Mouse (Mus musculus) T-cell, adult 2 months (primary cell): ENCODE results near the gene Epb41.

Experiments
- DNase-seq: peaks from one replicate; pipeline ENCODE4 v3.0.0; 2022; ENCODE audit warnings: low spot score

Epb41 gene

DNA sequence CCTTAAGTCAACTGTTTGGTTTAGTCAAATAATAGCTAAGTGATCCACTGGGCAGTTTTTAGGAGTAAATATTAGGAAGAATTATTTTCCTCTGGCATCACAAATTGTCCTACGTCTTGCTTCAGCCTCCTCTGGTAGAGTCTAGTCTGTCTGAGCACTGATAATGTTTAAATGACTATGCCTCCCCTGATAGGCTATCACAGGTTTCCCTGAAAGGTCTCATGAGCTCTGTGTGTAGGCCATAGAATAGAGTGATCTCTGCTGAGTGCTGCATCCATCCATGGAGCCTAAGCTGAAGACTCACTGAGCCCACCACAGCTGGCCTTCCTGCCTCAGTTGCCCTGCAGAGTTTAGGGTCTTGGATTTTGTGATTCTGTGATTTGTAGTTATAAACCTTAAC is 186.6 kb downstream of the Epb41 start:
- DNase-seq = no peak

DNA sequence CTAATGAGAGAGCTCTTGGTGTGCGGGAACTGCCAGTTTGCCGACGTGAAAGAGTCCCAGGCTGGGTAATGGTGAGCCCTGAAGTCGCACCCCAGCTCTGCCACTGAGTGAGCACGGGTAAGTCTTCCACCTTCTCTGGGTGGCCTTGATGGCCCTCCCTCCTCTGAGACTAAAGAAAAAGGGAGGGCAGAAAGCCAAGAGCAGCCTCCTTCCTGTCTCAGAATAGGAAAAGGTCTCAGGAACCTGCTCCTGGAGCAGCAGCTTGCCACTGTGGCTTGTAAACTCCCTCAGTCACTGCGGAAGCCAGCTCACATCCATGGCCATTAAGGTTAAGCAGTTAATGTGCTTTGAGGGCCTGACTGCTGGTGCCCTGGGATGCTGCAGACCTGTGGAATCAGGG is 189.7 kb downstream of the Epb41 start:
- no peak for DNase-seq

DNA sequence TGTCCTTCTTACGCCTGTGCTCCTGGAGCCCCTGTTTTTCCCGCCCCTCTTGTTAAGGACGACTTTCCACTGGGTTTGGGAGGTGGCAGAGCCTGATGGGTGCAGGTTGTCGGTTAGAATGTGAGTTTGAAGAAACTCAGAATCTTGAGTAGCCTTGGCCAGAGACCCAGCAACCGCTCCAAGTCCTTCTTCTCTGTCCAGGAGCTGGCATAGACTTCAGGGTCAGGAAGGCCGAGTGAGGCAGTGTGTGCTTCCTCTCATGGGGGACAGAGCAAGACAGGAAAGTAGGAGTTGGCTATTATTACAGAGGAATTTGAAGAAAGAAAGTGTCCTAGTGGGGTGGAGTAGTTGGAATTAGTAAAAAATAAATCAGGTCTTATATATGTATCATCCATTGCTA is 191.6 kb downstream of the Epb41 start:
- no peak for DNase-seq

DNA sequence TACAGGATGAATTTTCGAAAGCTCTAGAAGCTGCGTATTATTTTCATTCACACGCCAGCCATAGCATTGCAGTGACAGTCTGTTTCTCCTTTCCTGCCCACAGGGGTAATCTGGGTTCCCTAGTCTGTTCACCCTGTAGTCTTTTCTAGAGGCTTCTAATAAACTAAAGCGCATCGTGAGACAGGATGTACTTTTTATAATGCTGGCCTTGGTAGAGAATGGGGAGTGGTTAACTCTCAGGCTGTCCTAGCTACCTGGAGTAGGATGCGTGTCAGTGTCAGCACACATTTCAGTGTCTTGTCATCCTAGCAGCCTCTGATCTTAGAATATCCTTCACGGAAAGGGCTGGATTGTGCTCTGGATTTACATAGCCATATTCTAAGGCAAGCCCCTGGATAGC is 193.8 kb downstream of the Epb41 start:
- no peak for DNase-seq

DNA sequence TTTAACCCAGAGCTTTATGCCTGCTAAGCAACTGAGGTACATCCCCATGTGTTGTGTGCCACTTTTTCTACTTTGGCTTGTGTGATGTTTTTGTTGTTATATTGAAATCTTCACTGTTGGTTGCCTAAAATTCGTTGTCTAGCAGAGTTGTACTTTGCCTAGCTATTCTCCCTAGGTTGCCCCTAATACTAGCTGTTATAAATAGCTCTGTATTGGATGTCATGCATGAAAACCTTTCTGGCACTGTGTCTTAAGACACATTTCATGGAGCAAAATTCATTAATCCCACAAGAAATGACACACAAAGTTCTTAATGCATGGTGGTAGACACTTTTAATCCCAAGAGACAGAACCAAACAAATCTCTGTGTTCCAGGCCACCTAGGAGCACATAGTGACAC is 195.4 kb downstream of the Epb41 start:
- no peak for DNase-seq

GRCm38 (mm10) chr4:131876836-131877235 is 198.3 kb downstream of the Epb41 start:
- no peak for DNase-seq

DNA sequence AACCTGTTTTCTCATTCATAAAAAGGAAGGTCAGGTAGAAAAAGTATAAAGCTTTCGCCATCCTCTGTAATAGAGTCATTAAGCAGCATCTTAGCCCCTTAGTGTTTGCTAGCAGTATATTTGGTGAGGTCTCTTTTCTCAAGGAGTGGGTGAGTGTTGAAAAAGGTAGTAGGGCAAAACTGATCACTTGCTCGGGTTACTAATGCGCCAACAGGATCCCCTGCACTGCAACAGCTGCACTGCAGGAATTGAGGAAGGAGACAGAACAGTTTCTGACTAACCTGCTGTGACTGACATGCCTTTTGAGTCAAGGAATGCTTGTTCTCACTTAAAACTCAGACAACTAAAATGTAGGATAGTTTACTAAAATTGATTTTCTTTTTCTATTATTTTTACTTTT is 199.9 kb downstream of the Epb41 start:
- no peak for DNase-seq

GRCm38 (mm10) chr4:131874567-131874966 is 200.6 kb downstream of the Epb41 start:
- DNase-seq = no peak

DNA sequence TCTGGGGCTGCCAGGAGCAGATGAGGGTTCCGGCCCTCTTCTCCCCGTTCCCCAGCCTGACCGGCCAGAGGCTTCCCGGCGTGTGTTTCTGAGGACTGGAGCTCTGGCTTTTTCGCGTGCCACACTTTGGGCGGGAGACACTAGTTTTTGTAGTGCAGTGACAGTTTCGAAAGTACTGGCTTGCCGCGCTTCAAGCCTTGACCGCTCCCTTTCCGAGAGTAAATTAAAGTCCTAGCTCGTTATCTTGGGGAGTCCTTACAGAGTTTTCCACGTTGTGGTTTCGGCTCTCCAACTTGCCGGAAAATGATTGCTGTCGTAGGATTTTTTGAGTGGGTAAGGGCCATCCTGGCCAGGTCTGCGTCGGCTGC is 201.0 kb downstream of the Epb41 start:
- no peak for DNase-seq
